Mouse (Mus musculus) B cell, adult 2 months (primary cell): ENCODE data around the gene Qtrt2.

Experiments used
- DNase-seq, 2 experiments: peaks; one replicate each; pipeline ENCODE4 v3.0.0; 2022

Gene Qtrt2

DNA sequence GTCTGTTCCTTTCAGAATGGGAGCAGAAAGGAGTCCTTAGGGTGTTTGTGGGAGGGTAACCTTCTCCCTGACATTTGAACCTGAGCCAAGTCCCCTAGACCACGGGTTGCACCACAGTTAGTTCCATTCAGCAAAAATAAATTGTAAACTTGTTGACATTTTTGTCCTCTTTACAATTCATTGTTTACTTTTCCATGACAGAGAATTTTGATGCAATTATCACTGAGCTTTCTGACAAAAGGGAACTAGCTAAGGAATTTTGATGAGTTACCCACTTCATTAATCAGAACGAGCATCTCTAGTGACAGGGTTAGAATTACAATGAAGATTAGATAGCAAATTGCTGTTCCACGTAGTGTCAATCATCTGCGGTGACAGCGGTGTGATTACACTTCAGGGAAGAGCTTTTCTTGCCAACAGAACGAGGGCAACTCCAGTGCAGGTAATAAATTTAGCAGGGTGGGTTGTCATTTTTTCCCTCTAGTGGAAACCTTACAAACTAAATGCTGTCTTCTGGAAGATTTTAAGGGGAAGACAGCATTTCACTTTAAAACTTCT is 1.5 kb downstream of the Qtrt2 start:
- DNase-seq = no peak

DNA sequence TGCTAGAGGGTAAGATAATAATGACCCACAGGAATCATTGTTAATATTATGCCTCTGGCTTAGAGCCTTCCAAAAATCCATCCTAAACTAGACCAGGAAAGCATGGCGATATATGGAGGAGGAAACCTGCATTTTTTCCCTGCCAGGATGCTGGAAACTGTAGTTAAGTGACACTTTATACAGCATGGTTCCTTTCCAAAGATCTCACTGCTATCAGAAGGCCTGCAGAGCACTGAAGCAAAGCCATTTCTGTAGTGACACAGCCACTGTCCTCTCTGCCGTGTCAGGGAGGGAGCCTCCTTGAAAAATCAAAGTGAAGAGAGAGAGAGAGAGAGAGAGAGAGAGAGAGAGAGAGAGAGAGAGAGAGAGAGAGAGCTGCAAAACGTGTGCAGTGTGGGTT is 4.0 kb downstream of the Qtrt2 start:
- DNase-seq = no peak

DNA sequence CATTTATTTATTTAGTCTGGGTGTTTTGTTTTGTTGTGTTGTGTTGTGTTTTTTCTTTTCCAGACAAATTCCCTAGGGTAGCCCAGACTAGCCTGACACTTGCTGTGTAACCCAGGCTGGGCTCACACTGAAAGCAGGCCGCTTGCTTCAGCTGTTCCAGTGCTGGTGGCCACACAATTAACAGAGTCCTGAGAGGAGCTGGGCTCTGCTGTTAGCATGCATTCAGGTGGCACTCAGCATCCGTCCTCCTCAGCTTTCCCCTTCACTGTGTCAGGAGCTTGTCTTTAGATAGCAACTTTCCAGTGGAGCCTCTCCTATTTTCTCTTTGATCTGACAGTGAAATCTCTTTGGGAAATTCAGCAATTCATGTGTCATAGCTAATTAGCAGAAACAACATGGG is 4.6 kb downstream of the Qtrt2 start:
- DNase-seq = no peak

DNA sequence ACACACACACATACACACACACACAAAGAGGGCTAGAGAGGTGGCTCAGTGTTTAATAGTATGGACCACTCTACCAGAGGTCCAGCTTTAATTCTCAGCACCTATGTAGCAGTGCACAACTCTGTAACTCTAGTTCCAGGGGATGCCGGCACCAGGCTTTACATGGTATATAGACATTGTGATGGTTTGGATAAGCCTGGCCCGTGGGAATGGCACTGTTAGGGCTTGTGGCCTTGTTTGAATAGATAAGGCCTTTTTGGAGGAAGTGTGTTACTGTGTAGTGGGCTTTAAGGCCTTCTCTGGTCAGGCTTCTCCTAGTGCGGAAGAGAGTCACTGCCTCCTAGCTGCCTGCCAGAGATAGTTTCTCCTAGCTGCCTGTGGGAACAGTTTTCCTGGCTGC is 7.7 kb downstream of the Qtrt2 start:
- DNase-seq = no peak

DNA sequence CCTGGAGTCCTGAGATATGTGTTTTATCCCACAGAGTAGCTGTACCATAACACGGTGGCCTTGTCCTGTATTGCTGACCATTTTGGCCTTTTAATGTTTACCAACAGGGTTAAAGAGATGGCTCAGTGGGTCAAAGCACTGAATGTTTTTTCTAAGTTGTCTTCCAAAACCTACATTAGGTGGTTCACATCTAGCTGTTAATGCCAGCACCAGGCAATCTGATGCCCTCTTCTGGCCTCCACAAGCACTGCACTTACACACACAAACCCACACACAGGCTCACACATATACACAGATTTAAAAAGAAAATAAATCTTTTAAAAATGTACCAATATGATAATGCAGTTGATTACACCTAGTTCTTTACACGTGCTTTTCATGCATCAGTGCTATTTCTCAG is 17.7 kb downstream of the Qtrt2 start:
- DNase-seq = peak; percentile 20 to 28

DNA sequence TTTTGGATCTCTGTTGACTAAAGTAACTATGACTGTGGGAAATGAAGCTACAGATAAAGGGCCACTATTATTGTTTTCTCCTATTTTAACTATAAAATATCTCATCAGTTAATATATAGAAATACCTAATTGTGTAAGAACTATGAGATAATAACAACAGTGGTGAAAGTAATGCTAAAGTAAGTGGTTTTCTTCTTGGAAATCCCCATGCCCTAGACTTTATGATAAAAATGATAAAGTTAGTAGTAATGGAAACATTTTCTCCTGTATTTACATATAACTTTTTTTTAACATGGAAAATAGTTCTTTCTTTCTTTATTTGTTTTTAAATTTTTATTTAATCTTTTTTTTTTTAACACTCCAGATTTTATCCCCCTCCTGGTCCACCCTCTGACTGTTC is 26.0 kb downstream of the Qtrt2 start:
- DNase-seq = no peak

DNA sequence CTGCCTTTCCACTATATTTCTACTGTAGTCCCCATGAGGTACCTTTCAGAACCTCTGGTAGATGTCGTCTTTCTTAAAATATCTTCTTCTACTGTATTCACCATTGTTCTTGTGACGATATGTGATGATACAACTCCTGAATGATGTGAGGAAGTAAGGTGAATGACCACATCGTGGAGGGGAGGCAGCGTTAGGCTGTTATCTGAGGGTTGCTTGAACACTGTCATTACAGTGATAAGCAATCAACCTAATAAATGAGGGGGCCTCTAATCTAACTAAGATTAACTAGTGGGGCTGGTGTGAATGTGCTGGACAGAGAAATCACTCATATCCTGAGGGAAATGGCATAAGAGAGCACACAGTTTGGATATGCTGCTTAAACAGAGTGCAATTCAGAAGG is 26.5 kb downstream of the Qtrt2 start:
- DNase-seq = no peak

DNA sequence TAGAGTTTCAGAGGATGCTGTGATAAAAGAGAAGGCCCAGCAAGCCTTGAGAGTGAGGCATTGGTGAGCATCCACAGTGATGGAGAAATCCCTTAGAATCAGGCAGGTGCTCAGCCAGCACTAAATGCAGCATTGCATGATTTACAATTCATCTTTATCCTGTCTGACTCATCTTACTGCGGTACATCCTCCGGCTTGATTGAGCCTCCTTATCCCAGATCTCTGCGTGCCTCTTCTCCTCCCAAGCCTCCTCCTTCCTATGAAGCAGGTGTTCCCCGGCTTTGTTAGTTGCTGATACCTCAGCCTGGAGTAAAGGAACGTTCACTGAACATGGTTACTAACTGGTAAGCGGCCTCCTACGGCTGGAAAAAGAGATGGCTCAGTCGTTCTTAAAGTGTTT is 32.1 kb downstream of the Qtrt2 start:
- DNase-seq = no peak

DNA sequence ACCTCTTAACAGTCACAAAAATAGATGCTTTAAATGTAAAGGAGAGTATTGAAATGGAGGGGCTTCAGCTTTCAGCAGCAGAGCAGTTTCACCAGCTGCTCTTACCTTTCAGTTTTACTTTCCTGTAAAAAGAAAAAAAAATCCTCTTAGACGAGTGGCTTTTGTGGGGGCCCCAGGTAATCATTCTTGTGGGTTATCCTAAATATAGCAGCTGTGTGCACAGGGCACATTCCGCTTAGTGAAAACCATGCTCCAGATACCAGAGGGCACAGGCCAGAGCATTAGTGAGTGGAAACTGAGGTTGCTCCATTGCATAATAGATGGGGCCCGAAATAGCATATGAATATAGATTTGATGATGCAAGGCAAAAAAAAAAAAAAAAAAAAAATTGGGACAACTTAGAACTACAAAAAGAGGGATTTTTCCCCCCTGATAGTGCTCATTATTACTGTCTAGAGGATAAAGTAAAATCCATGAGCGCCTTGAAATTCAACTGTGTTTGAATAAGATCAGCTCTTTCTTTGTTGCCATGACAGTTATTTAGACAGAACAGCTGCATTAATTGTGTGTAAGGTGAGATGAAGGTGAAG is 35.8 kb downstream of the Qtrt2 start:
- no peak for DNase-seq

DNA sequence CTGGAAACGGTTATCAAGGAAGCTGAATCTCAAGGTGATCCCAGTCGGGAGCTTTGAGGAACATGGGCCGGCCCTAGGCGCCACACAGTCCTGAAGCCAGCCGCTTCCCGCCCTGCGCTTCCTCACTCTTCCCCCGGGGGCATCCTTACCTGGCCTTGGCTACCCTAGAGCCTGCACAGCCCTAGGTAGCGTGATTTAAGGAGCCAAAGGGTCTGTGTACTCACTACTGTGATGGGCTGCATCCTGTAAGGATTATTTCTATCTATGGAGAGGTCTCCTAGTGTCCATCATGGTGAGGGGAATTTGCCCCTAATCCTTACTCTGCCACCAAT is 36.6 kb downstream of the Qtrt2 start:
- no peak for DNase-seq

DNA sequence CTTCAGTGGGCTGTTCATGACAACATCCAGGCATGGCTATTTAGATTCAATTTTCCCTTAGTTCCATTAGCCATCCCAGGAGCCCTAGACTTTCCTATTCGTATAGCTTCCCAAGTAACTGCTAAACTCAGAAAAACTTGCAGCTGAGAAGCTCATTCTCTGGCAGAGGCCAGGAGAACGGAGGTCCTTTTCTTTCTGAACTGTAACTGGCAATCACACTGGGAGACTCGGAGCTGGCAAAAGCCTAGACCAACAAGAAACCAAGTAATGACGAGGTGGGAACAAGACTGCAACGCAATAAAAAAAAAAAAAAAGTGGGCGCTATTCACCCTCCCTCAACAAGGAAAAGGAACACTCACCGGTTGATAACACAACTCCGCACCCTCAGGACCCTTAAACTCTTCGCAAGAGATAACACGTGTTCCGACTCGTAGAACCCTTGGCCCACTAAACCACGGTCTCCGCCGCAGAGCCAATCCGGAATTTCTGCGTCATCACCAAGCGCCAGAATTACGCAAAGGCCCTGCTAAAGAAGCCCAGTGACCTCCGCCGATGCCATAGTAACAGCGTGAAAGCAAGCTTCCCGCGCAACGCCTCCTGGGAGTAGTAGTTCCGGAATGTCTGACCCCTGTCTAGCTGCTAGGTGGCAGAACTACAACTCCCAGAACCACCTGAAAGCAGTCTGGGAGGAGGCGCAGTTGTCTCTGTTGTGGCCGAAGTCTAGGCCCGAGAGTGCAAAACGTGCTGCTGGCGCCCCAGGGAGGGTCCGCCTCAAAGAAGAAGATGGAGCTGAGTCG is 37.2 kb downstream of the Qtrt2 start, which contains the start of gene Ccdc191:
TSS of gene Ccdc191 (plus strand) at position 593 of the 797 bp plus-strand sequence.
- DNase-seq = peak; percentile 98

DNA sequence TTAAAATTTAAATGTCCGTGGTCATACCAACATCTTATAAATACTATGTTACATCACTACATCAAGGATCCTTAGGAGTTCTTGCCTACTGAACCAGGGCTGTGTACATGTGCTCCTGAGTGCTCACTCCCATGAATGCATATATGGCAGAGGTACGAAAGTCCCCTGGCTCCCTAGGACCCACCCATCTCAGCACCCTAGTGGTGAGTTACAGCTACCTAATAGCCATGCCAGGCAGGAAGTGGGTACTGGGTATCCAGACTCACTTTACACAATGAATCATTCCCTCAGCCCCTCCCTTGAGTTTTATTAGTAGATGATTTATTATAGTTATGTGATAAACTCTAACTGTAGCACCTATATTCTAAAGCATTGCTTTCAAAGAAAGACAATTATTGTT is 44.3 kb downstream of the Qtrt2 start:
- DNase-seq = no peak

DNA sequence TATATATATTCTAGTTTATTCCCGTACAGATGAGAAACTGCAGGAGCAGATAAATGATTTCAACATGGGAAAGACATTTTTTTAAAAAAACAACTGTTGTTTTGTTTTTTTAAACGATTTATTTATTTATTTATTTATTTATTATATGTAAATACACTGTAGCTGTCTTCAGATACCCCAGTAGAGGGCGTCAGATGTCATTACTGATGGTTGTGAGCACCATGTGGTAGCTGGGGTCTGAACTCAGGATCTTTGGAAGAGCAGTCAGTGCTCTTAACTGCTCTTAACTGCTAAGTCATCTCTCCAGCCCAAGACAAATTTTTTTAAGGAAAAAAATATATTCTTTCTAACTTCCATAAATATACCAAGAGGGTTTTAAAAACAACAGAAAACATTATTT is 45.0 kb downstream of the Qtrt2 start:
- peak; percentile 16 to 32 for DNase-seq

DNA sequence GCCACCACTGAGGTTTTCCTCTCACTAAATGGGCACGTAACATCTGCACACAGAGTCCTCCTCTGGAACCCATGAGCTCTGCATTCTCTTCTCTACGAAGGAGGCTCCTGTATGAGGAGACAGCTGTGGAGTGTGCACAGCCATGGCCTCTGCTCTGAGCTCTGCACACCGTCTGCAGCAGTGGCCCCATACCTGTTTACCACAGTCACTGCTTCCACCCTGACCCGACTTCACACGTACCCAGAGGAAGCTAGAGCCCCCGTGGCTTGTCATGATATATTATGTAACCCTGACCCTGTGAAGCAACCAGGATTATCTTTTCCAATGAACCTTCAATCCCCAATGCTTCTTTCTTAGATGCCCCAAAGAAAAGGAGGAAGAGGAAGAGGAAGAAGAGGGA is 46.8 kb downstream of the Qtrt2 start:
- DNase-seq = no peak

DNA sequence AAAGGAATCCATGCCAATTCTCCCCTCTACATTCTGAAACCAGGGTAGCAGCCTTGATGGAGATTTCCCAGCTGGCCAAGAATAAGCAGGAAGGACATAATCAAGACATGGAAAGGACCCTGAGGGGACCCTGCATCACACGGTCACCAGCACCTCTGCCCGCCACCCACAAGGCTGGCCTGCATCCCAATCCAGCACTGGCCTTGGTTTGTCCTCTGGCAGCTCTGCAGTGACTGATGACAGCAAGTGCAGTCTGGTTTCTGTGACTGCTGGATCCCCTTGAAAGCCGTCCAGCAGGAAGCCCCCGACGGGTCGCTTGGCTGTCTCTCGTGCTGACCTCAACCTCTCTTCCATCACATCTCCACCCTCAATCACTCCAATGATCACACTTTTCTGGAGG is 55.2 kb downstream of the Qtrt2 start:
- DNase-seq = no peak

DNA sequence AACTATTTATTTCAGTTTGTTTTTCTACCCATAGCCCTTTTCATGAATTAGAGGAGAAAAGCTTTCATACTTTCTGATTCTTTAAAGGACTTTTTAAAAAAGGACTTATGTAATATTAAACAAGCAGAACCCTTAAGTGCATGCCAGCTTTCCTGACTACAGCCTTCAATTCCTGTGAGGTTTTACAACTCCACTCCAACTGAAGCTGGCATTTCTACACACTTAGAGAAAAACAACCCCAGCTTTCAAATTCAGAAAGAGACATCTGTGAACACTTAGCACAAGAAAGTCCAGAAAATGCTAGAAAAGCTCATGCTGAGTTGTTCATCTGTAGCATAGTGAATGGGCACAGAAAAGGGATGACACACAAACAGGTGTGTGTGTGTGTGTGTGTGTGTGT is 56.8 kb downstream of the Qtrt2 start:
- DNase-seq = no peak

DNA sequence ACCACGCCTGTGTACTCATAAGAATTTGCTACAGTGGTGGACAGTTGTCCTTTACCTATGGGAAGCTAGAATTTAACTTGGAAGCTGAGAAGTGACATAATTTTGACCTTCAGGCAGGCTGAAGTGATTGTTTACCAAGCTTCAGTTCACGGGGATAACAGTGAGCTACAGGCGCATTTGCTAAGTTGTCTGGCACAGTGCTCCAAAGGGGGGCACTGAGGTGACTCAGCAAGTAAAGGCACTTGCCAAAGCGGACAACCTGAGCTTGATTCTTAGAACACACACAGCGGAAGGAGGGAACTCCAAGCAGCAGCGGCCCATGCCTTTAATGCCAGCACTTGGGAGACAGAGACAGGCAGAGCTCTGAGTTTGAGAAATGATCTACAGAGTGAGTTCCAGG is 66.0 kb downstream of the Qtrt2 start:
- no peak for DNase-seq

DNA sequence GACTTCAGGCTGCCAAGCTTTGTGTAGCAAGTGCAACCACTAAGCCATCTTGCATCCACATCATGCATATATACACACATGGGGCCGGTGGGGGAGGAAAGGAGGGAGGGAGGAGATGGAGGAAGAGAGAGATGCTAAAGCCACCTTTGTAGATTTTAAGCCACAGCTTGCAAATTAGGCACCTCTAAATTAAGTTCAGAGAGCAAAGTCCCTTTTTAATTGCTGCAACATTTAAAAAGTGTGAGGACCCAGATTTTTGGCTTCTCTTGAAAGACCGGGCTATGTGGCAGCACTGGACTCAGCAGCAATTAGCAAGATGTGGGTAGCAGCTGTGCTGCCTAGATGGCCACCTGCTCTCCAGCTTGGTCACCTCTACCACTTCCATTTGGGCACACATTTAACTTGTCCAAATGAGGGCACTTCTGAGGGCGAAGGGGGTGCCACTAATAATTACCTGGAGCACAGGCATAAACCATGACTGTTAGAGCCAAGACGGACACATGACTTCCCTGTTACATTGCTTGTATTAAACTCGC is 67.6 kb downstream of the Qtrt2 start:
- DNase-seq = no peak

DNA sequence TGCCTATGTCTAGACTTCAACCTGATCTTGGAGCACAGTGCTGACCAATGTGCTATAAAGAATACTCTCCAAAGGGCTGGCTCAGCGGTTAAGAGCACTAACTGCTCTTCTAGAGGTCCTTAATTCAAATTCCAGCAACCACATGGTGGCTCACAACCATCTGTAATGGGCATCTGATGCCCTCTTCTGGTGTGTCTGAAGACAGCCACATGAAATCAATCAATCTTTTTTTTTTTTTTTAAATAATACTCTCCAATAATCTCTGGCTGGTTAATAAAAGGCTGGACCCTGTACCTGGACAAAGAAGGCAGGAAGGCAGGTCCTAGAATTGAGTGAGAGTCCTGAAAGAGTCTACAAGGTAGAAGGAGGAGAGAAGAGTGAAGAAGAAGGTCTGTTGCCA is 76.8 kb downstream of the Qtrt2 start:
- DNase-seq = no peak

DNA sequence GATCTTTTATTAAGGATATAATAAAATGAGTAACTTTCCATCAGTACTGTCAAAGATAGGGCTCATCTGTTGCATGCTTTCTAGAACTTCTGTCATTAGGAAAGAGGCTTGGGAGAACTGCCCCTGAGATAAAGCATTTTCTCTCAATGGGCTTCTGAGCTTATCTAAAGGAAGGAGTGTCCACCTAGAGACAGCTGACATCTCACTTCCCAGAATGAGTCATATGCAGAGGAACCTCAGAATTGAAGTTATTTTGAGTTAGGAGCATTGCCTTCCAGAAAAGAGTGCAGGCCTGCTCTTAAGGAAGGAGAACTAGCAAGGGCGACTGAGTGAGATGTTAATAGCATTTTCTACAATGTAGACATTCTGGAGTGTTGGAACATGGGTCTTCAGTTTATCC is 85.4 kb downstream of the Qtrt2 start:
- DNase-seq = no peak

DNA sequence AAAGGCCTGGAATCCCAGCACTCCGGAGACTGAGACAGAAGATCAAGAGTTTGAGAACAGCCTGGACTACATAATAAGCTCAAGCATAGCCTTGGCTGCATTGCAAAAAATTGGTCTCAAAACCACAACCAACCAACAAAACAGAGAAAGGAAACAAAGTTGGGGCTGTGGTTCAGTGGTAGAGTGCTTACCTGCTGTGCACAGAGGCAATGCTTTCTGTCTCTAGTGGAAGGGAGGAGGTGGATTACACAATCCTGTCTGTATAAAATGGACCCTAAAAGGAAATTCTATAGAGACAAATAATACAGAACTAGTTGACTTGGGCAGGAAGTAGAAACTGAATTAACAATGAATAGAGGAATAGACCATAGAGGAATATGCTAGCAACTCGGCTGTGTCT is 94.7 kb downstream of the Qtrt2 start:
- no peak for DNase-seq

DNA sequence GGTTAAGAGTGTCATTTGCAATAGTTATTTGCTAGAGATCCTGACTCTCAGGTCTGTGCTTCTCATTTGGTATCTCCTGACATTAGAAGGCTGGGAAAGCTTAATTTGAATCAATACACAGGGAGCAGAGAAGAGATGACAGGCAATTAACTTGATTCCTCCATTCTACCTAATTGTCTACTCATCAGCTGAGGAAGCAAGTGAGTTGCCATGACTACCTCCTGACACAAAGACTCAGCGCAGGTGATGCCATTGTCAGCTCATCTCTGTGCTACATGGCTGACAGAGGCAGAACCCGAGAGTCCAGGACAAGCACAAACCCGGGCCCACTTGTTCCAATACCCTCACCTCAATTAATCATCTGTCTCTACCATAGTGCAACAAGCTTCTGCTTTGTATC is 99.1 kb downstream of the Qtrt2 start:
- DNase-seq = no peak

DNA sequence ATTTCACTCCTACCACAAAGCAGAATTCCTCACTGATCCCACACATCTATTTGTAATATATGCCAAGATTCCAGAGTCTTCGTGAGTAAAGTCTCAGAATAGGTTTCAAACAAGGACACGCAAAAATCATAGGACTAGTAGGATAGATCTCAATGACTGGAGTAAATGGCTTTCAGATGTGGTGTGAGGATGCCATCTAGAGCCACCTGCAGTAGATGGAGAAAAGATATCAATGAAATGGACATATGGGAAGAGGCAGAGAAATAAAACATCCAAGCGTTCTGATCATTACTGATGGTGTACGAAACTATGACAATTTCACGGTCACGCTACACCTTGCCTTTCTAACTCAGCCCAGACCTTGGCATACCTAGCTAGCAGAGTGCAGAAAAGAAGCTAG is 108.2 kb downstream of the Qtrt2 start:
- DNase-seq = no peak

DNA sequence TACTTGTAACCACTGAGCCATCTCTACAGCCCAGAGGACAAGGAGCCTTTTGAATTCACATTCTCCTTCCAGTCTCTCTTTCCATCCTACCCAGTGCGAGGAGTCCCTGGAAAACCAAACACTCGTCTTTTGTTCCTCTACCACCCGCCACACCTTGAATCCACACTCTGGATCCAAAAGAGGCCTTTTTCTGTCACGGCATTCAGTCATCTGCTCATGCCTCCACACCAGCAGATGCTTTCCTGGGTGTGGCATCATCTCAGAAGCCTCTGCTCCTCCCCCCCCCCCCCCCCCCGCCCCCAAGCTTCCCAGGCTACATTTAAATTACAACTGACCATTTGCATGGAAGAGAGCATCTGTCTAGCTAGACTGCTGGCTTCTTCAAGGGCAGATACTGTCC is 110.3 kb downstream of the Qtrt2 start:
- no peak for DNase-seq

DNA sequence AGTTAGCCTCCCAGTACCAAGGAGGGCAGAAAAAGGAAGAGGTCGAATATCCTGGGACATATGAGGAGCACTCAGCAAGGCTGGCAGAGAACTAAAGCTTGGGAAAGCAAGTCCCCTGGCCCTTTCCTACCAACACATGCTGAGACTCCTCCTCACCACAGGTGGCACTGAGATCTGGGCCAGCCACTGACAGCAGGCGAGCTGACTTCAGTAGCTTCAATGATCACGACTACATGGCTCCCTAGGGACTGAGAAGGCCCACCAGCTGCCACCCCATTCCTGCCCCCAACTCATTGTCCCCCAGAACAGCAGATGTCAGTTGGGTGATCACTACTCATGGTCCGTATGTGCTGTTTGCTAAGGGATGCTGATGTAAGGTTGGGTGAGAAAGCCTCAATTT is 112.0 kb downstream of the Qtrt2 start:
- no peak for DNase-seq
